Mouse (Mus musculus): ENCODE results near the gene Akap6. TPM values are rescaled to one million over a fixed set of nuclear protein-coding genes. Genes with fewer than 3 reads are reported as not detected.

Gene Akap6
- 0.32 TPM for polyA plus RNA-seq (2014; fragmentation: Illumina TruSeq; extraction: RNeasy Lipid Tissue Mini Kit (QIAGEN cat#74804); ENCODE audit: insufficient read depth, low read depth, low replicate concordance)

GRCm38 (mm10) chr12:52699146-52699545, at the start of gene Akap6:
Gene Akap6, plus strand, starts transcription at chr12:52699383.

Other genes starting within 250 kb of the Akap6 start
- gene Arhgap5, start 195.4 kb upstream of the Akap6 start, polyA plus RNA-seq (2014; fragmentation: Illumina TruSeq; extraction: RNeasy Lipid Tissue Mini Kit (QIAGEN cat#74804); ENCODE audit: insufficient read depth, low read depth, low replicate concordance) = 18.7 TPM